Mouse (Mus musculus): ENCODE results near the gene Pakap. TPM values are rescaled to one million over a fixed set of nuclear protein-coding genes. Genes with fewer than 3 reads are reported as not detected.

Gene Pakap
- total RNA-seq, 2 experiments from 2014 or later, result 20.8 to 26.0 TPM

- no peak for DNase-seq (ENCODE audit: low spot score in 2 of 2)
Observed at GRCm38 (mm10) chr4:57789118-57789517, 221.1 kb downstream of the Pakap start.

- DNase-seq (ENCODE audit: low spot score in 2 of 2), result no peak
Observed at GRCm38 (mm10) chr4:57793989-57794388, 226.0 kb downstream of the Pakap start.

DNA sequence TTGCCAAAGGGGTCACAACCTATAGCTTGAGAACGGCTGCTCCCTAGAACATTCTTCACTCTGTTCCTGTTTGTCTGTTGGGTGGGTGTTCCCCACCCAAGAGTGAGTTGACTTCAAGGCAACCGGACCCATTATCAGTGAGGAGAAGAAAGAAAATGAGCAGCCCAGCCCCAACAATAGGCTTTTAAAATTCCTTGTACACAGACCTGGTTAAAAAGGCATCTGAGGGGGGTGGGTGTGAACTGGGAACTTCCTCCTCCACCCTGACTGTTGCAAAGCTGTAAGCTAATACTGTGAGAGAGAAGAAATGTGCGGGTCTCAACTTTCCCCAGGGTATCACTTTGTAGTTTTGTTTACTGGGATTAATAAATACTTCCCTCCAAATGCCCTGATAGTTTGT lies 226.6 kb downstream of the Pakap start:
- DNase-seq (ENCODE audit: low spot score in 2 of 2), result no peak

GRCm38 (mm10) chr4:57797548-57798285 lies 229.7 kb downstream of the Pakap start:
- DNase-seq (ENCODE audit: low spot score in 2 of 2), result no peak

DNA sequence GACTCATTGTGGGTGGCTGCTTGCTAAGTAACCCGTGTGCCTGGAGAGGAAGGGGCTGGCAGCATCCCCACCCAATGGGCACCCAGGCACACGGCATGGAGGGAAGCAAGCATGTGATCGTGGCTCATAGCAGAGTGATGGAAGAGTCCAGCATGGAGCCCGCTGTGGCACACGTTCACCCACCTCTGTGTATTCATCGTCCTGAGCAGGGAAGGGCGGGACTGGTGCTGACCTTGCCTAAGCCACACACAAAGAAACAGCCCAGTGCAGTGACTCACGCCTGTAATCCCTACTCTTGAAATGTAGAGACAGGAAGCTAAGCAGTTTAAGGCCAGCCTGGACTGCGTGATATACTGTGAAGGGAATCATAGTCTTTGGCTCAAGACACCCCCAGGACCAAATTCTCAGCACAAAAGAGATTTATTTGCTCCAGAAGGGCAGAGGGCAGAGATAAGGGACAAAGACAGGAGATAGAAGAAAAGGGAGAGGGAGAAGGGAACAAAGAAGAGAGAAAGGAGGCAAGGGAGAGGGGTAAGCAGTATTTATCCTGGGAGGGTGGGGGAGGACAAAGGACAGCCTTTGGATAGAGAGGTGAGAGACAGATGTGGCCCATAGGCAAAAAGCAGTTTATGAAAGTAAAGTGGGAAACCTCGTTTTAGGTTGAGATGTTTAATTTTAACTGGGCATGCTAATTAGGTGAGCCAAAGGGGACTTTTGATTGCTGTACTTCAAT lies 230.5 kb downstream of the Pakap start:
- no peak for DNase-seq (ENCODE audit: low spot score in 2 of 2)

GRCm38 (mm10) chr4:57799297-57799696 lies 231.3 kb downstream of the Pakap start:
- no peak for DNase-seq (ENCODE audit: low spot score in 2 of 2)

- DNase-seq (ENCODE audit: low spot score in 2 of 2), result no peak
Observed at GRCm38 (mm10) chr4:57801239-57801638, 233.3 kb downstream of the Pakap start.

- no peak for DNase-seq (ENCODE audit: low spot score in 2 of 2)
Observed at GRCm38 (mm10) chr4:57801986-57802385, 234.0 kb downstream of the Pakap start.

DNA sequence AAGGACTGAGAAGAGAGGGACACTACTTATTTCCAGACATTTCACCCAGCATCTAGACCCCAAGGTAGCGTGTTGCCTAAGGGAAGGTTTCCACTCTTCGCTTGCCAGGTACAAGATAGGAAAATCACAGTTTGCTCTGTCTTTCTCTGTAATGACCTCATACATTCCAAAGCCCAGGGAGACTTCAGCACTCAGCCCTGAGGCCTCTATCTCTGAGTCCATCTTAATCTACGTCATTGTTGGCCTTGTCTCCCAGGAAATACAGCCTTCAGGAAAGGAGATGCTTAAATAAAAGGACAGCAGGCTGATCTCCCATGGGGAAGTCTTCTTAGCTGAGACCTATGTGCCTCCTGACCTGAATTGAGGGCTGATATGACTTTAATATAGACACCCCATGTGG lies 234.4 kb downstream of the Pakap start:
- DNase-seq (ENCODE audit: low spot score in 2 of 2), result no peak

GRCm38 (mm10) chr4:57804902-57805301 lies 236.9 kb downstream of the Pakap start:
- DNase-seq (ENCODE audit: low spot score in 2 of 2), result no peak

- no peak for DNase-seq (ENCODE audit: low spot score in 2 of 2)
Observed at GRCm38 (mm10) chr4:57809449-57809848, 241.5 kb downstream of the Pakap start.

- DNase-seq (ENCODE audit: low spot score in 2 of 2), result no peak
Observed at GRCm38 (mm10) chr4:57812075-57812474, 244.1 kb downstream of the Pakap start.

- DNase-seq (ENCODE audit: low spot score in 2 of 2), result no peak
Observed at GRCm38 (mm10) chr4:57812916-57813575, 245.1 kb downstream of the Pakap start.

- DNase-seq (ENCODE audit: low spot score in 2 of 2), result no peak
Observed at GRCm38 (mm10) chr4:57813576-57813945, 245.6 kb downstream of the Pakap start.

GRCm38 (mm10) chr4:57815355-57815754 lies 247.4 kb downstream of the Pakap start:
- DNase-seq (ENCODE audit: low spot score in 2 of 2), result no peak

DNA sequence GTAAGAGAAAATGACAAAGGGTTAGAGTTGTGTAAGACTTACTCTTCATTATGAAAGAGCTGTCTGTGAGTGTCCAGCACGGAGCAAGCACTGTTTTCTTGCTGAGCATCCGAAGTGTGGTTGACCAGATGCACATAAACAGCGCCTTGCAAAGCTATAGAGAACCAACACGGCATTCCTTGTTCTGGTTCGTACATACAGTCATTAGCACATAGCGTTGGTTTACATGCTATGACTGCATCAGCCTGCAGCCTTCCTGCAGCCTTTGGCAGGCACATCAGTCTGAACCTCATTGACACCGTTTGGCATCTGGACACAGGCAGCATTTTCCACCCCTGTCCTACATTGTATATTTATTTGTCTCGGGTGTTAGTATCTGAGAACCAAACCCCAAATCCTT lies 248.2 kb downstream of the Pakap start:
- DNase-seq (ENCODE audit: low spot score in 2 of 2), result no peak

- DNase-seq (ENCODE audit: low spot score in 2 of 2), result no peak
Observed at GRCm38 (mm10) chr4:57820839-57821374, 252.9 kb downstream of the Pakap start.

- DNase-seq (ENCODE audit: low spot score in 2 of 2), result no peak
Observed at GRCm38 (mm10) chr4:57821556-57822356, 253.8 kb downstream of the Pakap start.

- DNase-seq (ENCODE audit: low spot score in 2 of 2), result no peak
Observed at GRCm38 (mm10) chr4:57822641-57823040, 254.7 kb downstream of the Pakap start.

- DNase-seq (ENCODE audit: low spot score in 2 of 2), result no peak
Observed at GRCm38 (mm10) chr4:57824626-57825240, 256.8 kb downstream of the Pakap start.

GRCm38 (mm10) chr4:57826272-57826671 lies 258.3 kb downstream of the Pakap start:
- DNase-seq (ENCODE audit: low spot score in 2 of 2), result no peak
